Mouse (Mus musculus): Measurements from ENCODE around the gene Otud1. TPM values are rescaled to one million over a fixed set of nuclear protein-coding genes. Genes with fewer than 3 reads are reported as not detected.

The Otud1 gene
- polyA plus RNA-seq, 1 experiment from 2014 or later: 2.1 TPM

- 85% methylated on average over 4 of the region's 4 CpGs for WGBS
- no peaks in the 10 kb centered on the region for H3K9me3 ChIP-seq (replicated peaks)
- ATAC-seq (ENCODE audit: low FRiP score): no peak
- H3K4me3 ChIP-seq: no peak overlapping the region
- no peak overlapping the region for H3K27ac ChIP-seq
- no peaks in the 10 kb centered on the region for H3K27me3 ChIP-seq
- no peaks in the 10 kb centered on the region for H3K36me3 ChIP-seq
- no peak overlapping the region for H3K9ac ChIP-seq
- H3K4me1 ChIP-seq: no peaks in the 10 kb centered on the region
- no peak overlapping the region for H3K4me2 ChIP-seq (replicated peaks)
These were observed 42.2 kb downstream of the Otud1 start for GRCm38 (mm10) chr2:19699573-19700295.

- Histone ChIP-seq H3K27me3 (no peaks in the 10 kb centered on the region), H3K27ac (no peak overlapping the region), H3K9ac (no peak overlapping the region), H3K4me2 (replicated peaks) (no peak overlapping the region), H3K4me1 (no peaks in the 10 kb centered on the region), H3K36me3 (no peaks in the 10 kb centered on the region), H3K9me3 (replicated peaks) (no peaks in the 10 kb centered on the region), H3K4me3 (no peak overlapping the region)
- WGBS: 95% methylated on average over 3 of the region's 3 CpGs
- no peak for ATAC-seq (ENCODE audit: low FRiP score)
These were observed 43.8 kb downstream of the Otud1 start for GRCm38 (mm10) chr2:19701386-19701785.

GRCm38 (mm10) chr2:19703020-19703613 is 45.6 kb downstream of the Otud1 start:
- Histone ChIP-seq H3K4me3 (no peak overlapping the region), H3K27me3 (no peaks in the 10 kb centered on the region)
- ATAC-seq (ENCODE audit: low FRiP score): no peak

GRCm38 (mm10) chr2:19703670-19704069 is 46.1 kb downstream of the Otud1 start:
- H3K27ac ChIP-seq: no peak overlapping the region
- no peak overlapping the region for H3K9ac ChIP-seq
- no peaks in the 10 kb centered on the region for H3K9me3 ChIP-seq (replicated peaks)
- H3K27me3 ChIP-seq: no peaks in the 10 kb centered on the region
- H3K4me3 ChIP-seq: no peak overlapping the region
- no peak for ATAC-seq (ENCODE audit: low FRiP score)
- no peak overlapping the region for H3K4me2 ChIP-seq (replicated peaks)
- no peaks in the 10 kb centered on the region for H3K36me3 ChIP-seq
- no peaks in the 10 kb centered on the region for H3K4me1 ChIP-seq
- 68% methylated on average over 4 of the region's 4 CpGs for WGBS

More at GRCm38 (mm10) chr2:19703020-19703613, 45.6 kb downstream of the Otud1 start:
- no peak overlapping the region for H3K27ac ChIP-seq
- H3K36me3 ChIP-seq: no peaks in the 10 kb centered on the region
- H3K4me1 ChIP-seq: no peaks in the 10 kb centered on the region
- H3K4me2 ChIP-seq (replicated peaks): no peak overlapping the region
- no peak overlapping the region for H3K9ac ChIP-seq
- H3K9me3 ChIP-seq (replicated peaks): no peaks in the 10 kb centered on the region

DNA sequence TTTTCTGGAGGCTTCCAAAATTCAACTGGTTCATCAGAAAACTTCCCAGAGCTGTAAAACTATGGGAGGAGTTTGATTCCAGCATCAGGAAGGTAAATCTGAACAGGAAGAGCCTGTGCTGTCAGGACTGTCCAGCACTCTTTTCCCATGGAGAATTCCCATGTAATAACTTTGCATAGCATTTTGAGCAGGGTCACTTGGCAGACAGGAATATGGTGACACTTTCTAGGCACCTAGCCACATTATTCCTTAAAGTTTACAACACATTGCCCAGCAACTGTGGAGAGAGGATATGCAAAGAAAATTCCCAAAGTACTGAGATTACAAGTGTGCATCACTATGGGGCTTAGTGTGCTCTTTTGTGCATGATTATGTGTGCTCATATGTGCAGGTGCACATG is 46.7 kb downstream of the Otud1 start:
- no peaks in the 10 kb centered on the region for H3K9me3 ChIP-seq (replicated peaks)
- no peak overlapping the region for H3K4me2 ChIP-seq (replicated peaks)
- no peak overlapping the region for H3K27ac ChIP-seq
- H3K9ac ChIP-seq: no peak overlapping the region
- no peak for ATAC-seq (ENCODE audit: low FRiP score)
- no peak overlapping the region for H3K4me3 ChIP-seq
- no peaks in the 10 kb centered on the region for H3K36me3 ChIP-seq
- H3K27me3 ChIP-seq: no peaks in the 10 kb centered on the region
- no peaks in the 10 kb centered on the region for H3K4me1 ChIP-seq

GRCm38 (mm10) chr2:19706886-19707285 is 49.3 kb downstream of the Otud1 start:
- Histone ChIP-seq H3K36me3 (no peaks in the 10 kb centered on the region), H3K4me2 (replicated peaks) (no peak overlapping the region), H3K4me3 (no peak overlapping the region), H3K9ac (no peak overlapping the region), H3K27me3 (no peaks in the 10 kb centered on the region), H3K4me1 (no peaks in the 10 kb centered on the region), H3K27ac (no peak overlapping the region), H3K9me3 (replicated peaks) (no peaks in the 10 kb centered on the region)
- 82% methylated on average over 4 of the region's 4 CpGs for WGBS
- ATAC-seq (ENCODE audit: low FRiP score): no peak

Other genes with a start within 250 kb of the Otud1 start
- 6.3 and 7.1 TPM in 2 replicates for gene Ptf1a, start 212.1 kb upstream of the Otud1 start, polyA plus RNA-seq (2016; fragmentation: Nextera tagmentation; extraction: Ambion mirVana)
- gene 4921504E06Rik, start 103.8 kb upstream of the Otud1 start, polyA plus RNA-seq (2016; fragmentation: Nextera tagmentation; extraction: Ambion mirVana): 0.48 and 0.75 TPM in 2 replicates

Data from hindbrain, embryonic 12.5 days (tissue).